Mouse (Mus musculus) neural tube, embryonic 12.5 days (tissue): ENCODE results near the gene Rps2. TPM values are rescaled to one million over a fixed set of nuclear protein-coding genes. Genes with fewer than 3 reads are reported as not detected.

ENCODE experiments used
- ATAC-seq: fragments of 200-750 bp; cut with Nextera tagmentation; 2 replicates; pipeline ENCODE4 v1.8.0; 2017; ENCODE audit warnings: low read depth, mild to moderate bottlenecking, moderate TSS enrichment, moderate library complexity; ENCODE audit not compliant: low FRiP score
- H3K27ac ChIP-seq: fragments of 300-500 bp; sonication (generic); 2 replicates; pipeline ENCODE4 v1.5.1; 2016
- H3K27me3 ChIP-seq: fragments of 300-500 bp; sonication (generic); replicated peaks from 2 replicates; pipeline ENCODE4 v1.6.1; 2016; ENCODE audit warnings: mild to moderate bottlenecking
- H3K36me3 ChIP-seq: fragments of 300-500 bp; sonication (generic); 2 replicates; pipeline ENCODE4 v1.6.1; 2016; ENCODE audit warnings: mild to moderate bottlenecking
- H3K4me1 ChIP-seq: fragments of 300-500 bp; sonication (generic); 2 replicates; pipeline ENCODE4 v1.6.1; 2016
- H3K4me2 ChIP-seq: fragments of 300-500 bp; sonication (generic); replicated peaks from 2 replicates; pipeline ENCODE4 v1.6.1; 2016; ENCODE audit warnings: mild to moderate bottlenecking
- H3K4me3 ChIP-seq: fragments of 300-500 bp; sonication (generic); 2 replicates; pipeline ENCODE4 v1.5.1; 2016
- H3K9ac ChIP-seq: fragments of 300-500 bp; sonication (generic); 2 replicates; pipeline ENCODE4 v1.6.1; 2016; ENCODE audit warnings: mild to moderate bottlenecking
- H3K9me3 ChIP-seq: fragments of 300-500 bp; sonication (generic); 2 replicates; pipeline ENCODE4 v1.6.1; 2016; ENCODE audit warnings: mild to moderate bottlenecking
- WGBS: fragments of 180-500 bp; shearing (Covaris S2); methylation state at CpG from one replicate; pipeline ENCODE4 v1.1.7; 2016; 5-methylcytosine and 5-hydroxymethylcytosine counted together
- polyA plus RNA-seq: library from polyadenylated mRNA; unstranded; fragments of >200 nt; fragmentation: Nextera tagmentation; extraction: Ambion mirVana; gene quantifications from 2 replicates; pipeline ENCODE4 v1.2.1, GENCODE M21; 2016

Gene Rps2
- polyA plus RNA-seq, 1 experiment from 2014 or later: 826 TPM

- no peaks in the 10 kb centered on the region for H3K9me3 ChIP-seq
- no peak overlapping the region for H3K27ac ChIP-seq
- H3K36me3 ChIP-seq: no peaks in the 10 kb centered on the region
- H3K4me1 ChIP-seq: no peaks in the 10 kb centered on the region
- 46% methylated on average over 5 of the region's 5 CpGs for WGBS
- H3K4me2 ChIP-seq: no peak overlapping the region
- no peak overlapping the region for H3K9ac ChIP-seq
- no peak overlapping the region for H3K4me3 ChIP-seq
- no peak for ATAC-seq
- H3K27me3 ChIP-seq: peaks cover 9% of the 10 kb centered on the region
Observed at GRCm38 (mm10) chr17:24761121-24761520, 43.2 kb downstream of the Rps2 start.

GRCm38 (mm10) chr17:24765016-24765905 lies 47.3 kb downstream of the Rps2 start:
- ATAC-seq: no peak
- Histone ChIP-seq H3K4me3 (no peak overlapping the region), H3K27me3 (no peaks in the 10 kb centered on the region), H3K27ac (no peak overlapping the region), H3K4me2 (no peak overlapping the region), H3K9me3 (no peaks in the 10 kb centered on the region), H3K4me1 (no peaks in the 10 kb centered on the region; the same call in 1 of the 2 replicates), H3K36me3 (no peaks in the 10 kb centered on the region), H3K9ac (no peak overlapping the region)
- WGBS: 67% methylated on average over 21 of the region's 22 CpGs

GRCm38 (mm10) chr17:24766266-24766875 lies 48.5 kb downstream of the Rps2 start:
- Histone ChIP-seq H3K4me3 (no peak overlapping the region), H3K9me3 (no peaks in the 10 kb centered on the region), H3K27ac (no peak overlapping the region), H3K9ac (no peak overlapping the region), H3K36me3 (no peaks in the 10 kb centered on the region), H3K27me3 (no peaks in the 10 kb centered on the region), H3K4me1 (no peaks in the 10 kb centered on the region; the same call in 1 of the 2 replicates), H3K4me2 (no peak overlapping the region)
- WGBS: 29% methylated on average over 12 of the region's 12 CpGs
- no peak for ATAC-seq

GRCm38 (mm10) chr17:24769146-24769545 lies 51.2 kb downstream of the Rps2 start:
- no peak for ATAC-seq
- Histone ChIP-seq H3K9me3 (no peaks in the 10 kb centered on the region), H3K4me2 (no peak overlapping the region), H3K9ac (no peak overlapping the region), H3K4me1 (no peaks in the 10 kb centered on the region; the same call in 1 of the 2 replicates), H3K36me3 (no peaks in the 10 kb centered on the region), H3K4me3 (no peak overlapping the region), H3K27ac (no peak overlapping the region), H3K27me3 (no peaks in the 10 kb centered on the region)
- WGBS: 48% methylated on average over 3 of the region's 3 CpGs

Other genes with a start within 250 kb of the Rps2 start
- 37.9 and 38.5 TPM in 2 replicates for gene E4f1, start 247.8 kb upstream of the Rps2 start, polyA plus RNA-seq
- gene Pgp, start 247.7 kb upstream of the Rps2 start, polyA plus RNA-seq: 58.6 and 62.7 TPM in 2 replicates
- gene Bricd5, start 244.2 kb upstream of the Rps2 start, polyA plus RNA-seq: 0.28 TPM in 2 replicates
- 33.8 and 34.9 TPM in 2 replicates for gene Mlst8, start 239.0 kb upstream of the Rps2 start, polyA plus RNA-seq
- 23.2 and 25.4 TPM in 2 replicates for gene Caskin1, start 229.5 kb upstream of the Rps2 start, polyA plus RNA-seq
- 83.4 and 84.0 TPM in 2 replicates for gene Traf7, start 190.2 kb upstream of the Rps2 start, polyA plus RNA-seq
- gene Rab26, start 183.9 kb upstream of the Rps2 start, polyA plus RNA-seq: 1.6 and 2.2 TPM in 2 replicates
- gene Pkd1, start 168.3 kb upstream of the Rps2 start, polyA plus RNA-seq: 23.0 and 26.5 TPM in 2 replicates
- 66.5 and 75.0 TPM in 2 replicates for gene Tsc2, start 85.5 kb upstream of the Rps2 start, polyA plus RNA-seq
- 10.5 and 12.4 TPM in 2 replicates for gene Nthl1, start 85.4 kb upstream of the Rps2 start, polyA plus RNA-seq
- 36.9 and 37.7 TPM in 2 replicates for gene Slc9a3r2, start 67.8 kb upstream of the Rps2 start, polyA plus RNA-seq
- gene Npw, start 59.7 kb upstream of the Rps2 start, polyA plus RNA-seq: not detected in 2 replicates
- 24.1 and 27.2 TPM in 2 replicates for gene Zfp598, start 48.4 kb upstream of the Rps2 start, polyA plus RNA-seq
- gene Syngr3, start 28.2 kb upstream of the Rps2 start, polyA plus RNA-seq: 42.3 and 43.3 TPM in 2 replicates
- 40.2 and 41.9 TPM in 2 replicates for gene Gfer, start 22.0 kb upstream of the Rps2 start, polyA plus RNA-seq
- gene Noxo1, start 21.9 kb upstream of the Rps2 start, polyA plus RNA-seq: 2.4 and 3.0 TPM in 2 replicates
- gene Tbl3, start 10.5 kb upstream of the Rps2 start, polyA plus RNA-seq: 91.5 and 95.3 TPM in 2 replicates
- gene Rnf151, start 53 bp upstream of the Rps2 start, polyA plus RNA-seq: not detected in 2 replicates
- 230 and 240 TPM in 2 replicates for gene Ndufb10, start 6.4 kb downstream of the Rps2 start, polyA plus RNA-seq
- not detected in 2 replicates for gene Rpl3l, start 9.7 kb downstream of the Rps2 start, polyA plus RNA-seq
- 23.3 and 24.8 TPM in 2 replicates for gene Msrb1, start 18.5 kb downstream of the Rps2 start, polyA plus RNA-seq
- 0.62 and 0.69 TPM in 2 replicates for gene Hs3st6, start 34.9 kb downstream of the Rps2 start, polyA plus RNA-seq
- not detected in 2 replicates for gene Meiob, start 86.2 kb downstream of the Rps2 start, polyA plus RNA-seq
- 37.5 and 40.0 TPM in 2 replicates for gene Hagh, start 122.0 kb downstream of the Rps2 start, polyA plus RNA-seq
- 18.2 and 18.7 TPM in 2 replicates for gene Fahd1, start 132.2 kb downstream of the Rps2 start, polyA plus RNA-seq
- gene Igfals, start 147.9 kb downstream of the Rps2 start, polyA plus RNA-seq: 0.28 and 0.32 TPM in 2 replicates
- 75.4 and 75.9 TPM in 2 replicates for gene Nubp2, start 168.2 kb downstream of the Rps2 start, polyA plus RNA-seq
- gene Spsb3, start 168.5 kb downstream of the Rps2 start, polyA plus RNA-seq: 53.1 and 57.7 TPM in 2 replicates
- gene Eme2, start 177.0 kb downstream of the Rps2 start, polyA plus RNA-seq: 41.6 and 44.5 TPM in 2 replicates
- 89.9 and 98.4 TPM in 2 replicates for gene Mrps34, start 177.0 kb downstream of the Rps2 start, polyA plus RNA-seq
- gene Nme3, start 178.4 kb downstream of the Rps2 start, polyA plus RNA-seq: 49.7 and 55.1 TPM in 2 replicates
- gene Mapk8ip3, start 218.9 kb downstream of the Rps2 start, polyA plus RNA-seq: 78.9 and 82.1 TPM in 2 replicates
- 183 TPM in 2 replicates for gene Jpt2, start 242.6 kb downstream of the Rps2 start, polyA plus RNA-seq